Mouse (Mus musculus) midbrain, embryonic 10.5 days (tissue): ENCODE data around the gene Prdm4. TPM values are rescaled to one million over a fixed set of nuclear protein-coding genes. Genes with fewer than 3 reads are reported as not detected.

ENCODE experiments used
- DNase-seq: peaks from one replicate; pipeline ENCODE4 v3.0.0-alpha.2; 2017; ENCODE audit warnings: low spot score
- H3K27ac ChIP-seq: fragments of 300-500 bp; sonication (generic); replicated peaks from 2 replicates; pipeline ENCODE4 v1.5.1; 2016; ENCODE audit warnings: mild to moderate bottlenecking
- H3K27me3 ChIP-seq: fragments of 300-500 bp; sonication (generic); 2 replicates; pipeline ENCODE4 v1.6.1; 2016; ENCODE audit warnings: low read depth, mild to moderate bottlenecking; ENCODE audit not compliant: poor library complexity, severe bottlenecking
- H3K36me3 ChIP-seq: fragments of 300-500 bp; sonication (generic); 2 replicates; pipeline ENCODE4 v1.6.1; 2016; ENCODE audit warnings: mild to moderate bottlenecking, moderate library complexity
- H3K4me1 ChIP-seq: fragments of 300-500 bp; sonication (generic); 2 replicates; pipeline ENCODE4 v1.6.1; 2016
- H3K4me3 ChIP-seq: fragments of 300-500 bp; sonication (generic); 2 replicates; pipeline ENCODE4 v1.5.1; 2016; ENCODE audit warnings: mild to moderate bottlenecking, moderate library complexity
- H3K9me3 ChIP-seq: fragments of 300-500 bp; sonication (generic); replicated peaks from 2 replicates; pipeline ENCODE4 v1.6.1; 2016; ENCODE audit warnings: mild to moderate bottlenecking
- WGBS: fragments of 180-500 bp; shearing (Covaris S2); methylation state at CpG from one replicate; pipeline ENCODE4 v1.1.7; 2016; 5-methylcytosine and 5-hydroxymethylcytosine counted together
- polyA plus RNA-seq: library from polyadenylated mRNA; unstranded; fragments of >200 nt; fragmentation: Nextera tagmentation; extraction: Ambion mirVana; gene quantifications from 2 replicates; pipeline ENCODE4 v1.2.1, GENCODE M21; 2016

Gene Prdm4
- polyA plus RNA-seq, result 25.1 and 26.0 TPM in 2 replicates

GRCm38 (mm10) chr10:85916498-85917309 is at the start of gene Prdm4:
Gene Prdm4 (minus strand): TSS chr10:85917142.
- Histone ChIP-seq H3K4me3 (peak within 1 kb of the TSS; percentile 100), H3K4me1 (peaks cover 22% of the 10 kb centered on the region), H3K9me3 (no peaks in the 10 kb centered on the region), H3K27me3 (no peaks in the 10 kb centered on the region), H3K36me3 (peaks cover 32% of the 10 kb centered on the region), H3K27ac (peak within 1 kb of the TSS; percentile 93)
- under 1% methylated on average over 85 of the region's 90 CpGs for WGBS
- DNase-seq, result peak; percentile 98

GRCm38 (mm10) chr10:85966476-85966875 is 49.5 kb upstream of the Prdm4 start:
- Histone ChIP-seq H3K4me3 (no peak overlapping the region), H3K9me3 (no peaks in the 10 kb centered on the region), H3K36me3 (no peaks in the 10 kb centered on the region), H3K27me3 (no peaks in the 10 kb centered on the region), H3K4me1 (no peaks in the 10 kb centered on the region), H3K27ac (no peak overlapping the region)
- no peak for DNase-seq
- WGBS, result 61% methylated on average over 2 of the region's 2 CpGs

GRCm38 (mm10) chr10:85964316-85964715 is 47.4 kb upstream of the Prdm4 start:
- H3K27ac ChIP-seq, result no peak overlapping the region
- H3K36me3 ChIP-seq, result no peaks in the 10 kb centered on the region
- H3K4me1 ChIP-seq, result no peaks in the 10 kb centered on the region
- whole genome bisulfite sequencing, result 92% methylated on average over 7 of the region's 7 CpGs
- no peaks in the 10 kb centered on the region for H3K27me3 ChIP-seq
- no peaks in the 10 kb centered on the region for H3K9me3 ChIP-seq
- no peak for DNase-seq
- no peak overlapping the region for H3K4me3 ChIP-seq

- H3K27ac ChIP-seq, result no peak overlapping the region
- H3K27me3 ChIP-seq, result no peaks in the 10 kb centered on the region
- H3K36me3 ChIP-seq, result no peaks in the 10 kb centered on the region
- 0 out of 2 replicates have a peak, but pooled peaks cover 3% of the 10 kb centered on the region for H3K4me1 ChIP-seq
- no peaks in the 10 kb centered on the region for H3K9me3 ChIP-seq
- H3K4me3 ChIP-seq, result no peak overlapping the region
- DNase-seq, result no peak
- 80% methylated on average over 9 of the region's 9 CpGs for WGBS
Measured at GRCm38 (mm10) chr10:85962897-85963296, 46.0 kb upstream of the Prdm4 start.

- DNase-seq, result peak; percentile 94
- Histone ChIP-seq H3K27me3 (no peaks in the 10 kb centered on the region), H3K27ac (peak within 1 kb of the TSS; percentile 89), H3K4me1 (peaks cover 11% of the 10 kb centered on the region), H3K4me3 (peak within 1 kb of the TSS; percentile 84), H3K9me3 (no peaks in the 10 kb centered on the region), H3K36me3 (peaks cover 31% of the 10 kb centered on the region)
- 0% methylated on average over 38 of the region's 38 CpGs for WGBS
Measured at GRCm38 (mm10) chr10:85957464-85957950, 40.6 kb upstream of the Prdm4 start, which contains the start of gene Rtcb. Gene Rtcb (minus strand): TSS chr10:85957823.

- no peak for DNase-seq
- WGBS, result 9% methylated on average over 20 of the region's 20 CpGs
Measured at GRCm38 (mm10) chr10:85956871-85957419, 40.0 kb upstream of the Prdm4 start.

GRCm38 (mm10) chr10:85954429-85954828 is 37.5 kb upstream of the Prdm4 start:
- peaks cover 62% of the 10 kb centered on the region for H3K36me3 ChIP-seq
- peaks cover 11% of the 10 kb centered on the region for H3K4me1 ChIP-seq
- H3K27ac ChIP-seq, result no peak overlapping the region
- no peak for DNase-seq
- WGBS, result 88% methylated on average over 2 of the region's 2 CpGs
- H3K9me3 ChIP-seq, result no peaks in the 10 kb centered on the region
- no peaks in the 10 kb centered on the region for H3K27me3 ChIP-seq
- H3K4me3 ChIP-seq, result no peak overlapping the region

More at GRCm38 (mm10) chr10:85956871-85957419, 40.0 kb upstream of the Prdm4 start:
- Histone ChIP-seq H3K9me3 (no peaks in the 10 kb centered on the region), H3K27me3 (no peaks in the 10 kb centered on the region), H3K4me1 (peaks cover 11% of the 10 kb centered on the region), H3K27ac (peak overlapping the region; percentile 89), H3K4me3 (peak overlapping the region; percentile 84), H3K36me3 (peaks cover 36% of the 10 kb centered on the region)

- H3K27me3 ChIP-seq, result no peaks in the 10 kb centered on the region
- no peak overlapping the region for H3K27ac ChIP-seq
- WGBS, result 91% methylated on average over 3 of the region's 3 CpGs
- no peaks in the 10 kb centered on the region for H3K9me3 ChIP-seq
- H3K4me3 ChIP-seq, result no peak overlapping the region
- DNase-seq, result no peak
- peaks cover 72% of the 10 kb centered on the region for H3K36me3 ChIP-seq
- peaks cover 11% of the 10 kb centered on the region for H3K4me1 ChIP-seq
Measured at GRCm38 (mm10) chr10:85953401-85953800, 36.5 kb upstream of the Prdm4 start.

- 92% methylated on average over 6 of the region's 6 CpGs for WGBS
- peaks cover 86% of the 10 kb centered on the region for H3K36me3 ChIP-seq
Measured at GRCm38 (mm10) chr10:85951765-85952443, 35.0 kb upstream of the Prdm4 start.

GRCm38 (mm10) chr10:85948483-85949196 is 31.7 kb upstream of the Prdm4 start:
- H3K4me1 ChIP-seq, result no peaks in the 10 kb centered on the region
- H3K36me3 ChIP-seq, result peaks cover 99% of the 10 kb centered on the region
- DNase-seq, result no peak
- H3K4me3 ChIP-seq, result no peak overlapping the region
- 96% methylated on average over 8 of the region's 8 CpGs for WGBS
- no peaks in the 10 kb centered on the region for H3K9me3 ChIP-seq
- H3K27ac ChIP-seq, result no peak overlapping the region
- H3K27me3 ChIP-seq, result no peaks in the 10 kb centered on the region

More at GRCm38 (mm10) chr10:85951765-85952443, 35.0 kb upstream of the Prdm4 start:
- Histone ChIP-seq H3K27me3 (no peaks in the 10 kb centered on the region), H3K9me3 (no peaks in the 10 kb centered on the region), H3K4me1 (peaks cover 7% of the 10 kb centered on the region), H3K27ac (no peak overlapping the region), H3K4me3 (no peak overlapping the region)
- DNase-seq, result no peak

GRCm38 (mm10) chr10:85936280-85936965 is 19.5 kb upstream of the Prdm4 start:
- Histone ChIP-seq H3K4me3 (no peak overlapping the region), H3K36me3 (peaks cover 65% of the 10 kb centered on the region), H3K27me3 (no peaks in the 10 kb centered on the region), H3K9me3 (peaks cover 8% of the 10 kb centered on the region; the same call in 1 of the 2 replicates), H3K4me1 (no peaks in the 10 kb centered on the region), H3K27ac (no peak overlapping the region)
- DNase-seq, result no peak
- 92% methylated on average over 6 of the region's 6 CpGs for WGBS

- no peak for DNase-seq
- no peak overlapping the region for H3K4me3 ChIP-seq
- no peaks in the 10 kb centered on the region for H3K36me3 ChIP-seq
- H3K9me3 ChIP-seq, result no peaks in the 10 kb centered on the region
- peaks cover 24% of the 10 kb centered on the region for H3K4me1 ChIP-seq
- H3K27me3 ChIP-seq, result peaks cover 28% of the 10 kb centered on the region
- WGBS, result 95% methylated on average over 11 of the region's 11 CpGs
- H3K27ac ChIP-seq, result no peak overlapping the region
Measured at GRCm38 (mm10) chr10:85929962-85930361, 13.0 kb upstream of the Prdm4 start.
